Mouse (Mus musculus) forebrain, embryonic 10.5 days (tissue): ENCODE results near the gene B3galt2. TPM values are rescaled to one million over a fixed set of nuclear protein-coding genes. Genes with fewer than 3 reads are reported as not detected.

ENCODE experiments used
- DNase-seq: peaks from one replicate; pipeline ENCODE4 v3.0.0-alpha.2; 2017; ENCODE audit warnings: low spot score; ENCODE audit errors: extremely low spot score
- H3K27ac ChIP-seq: fragments of 300-500 bp; sonication (generic); 2 replicates; pipeline ENCODE4 v1.5.1; 2016; ENCODE audit warnings: mild to moderate bottlenecking
- H3K27me3 ChIP-seq: fragments of 300-500 bp; sonication (generic); 2 replicates; pipeline ENCODE4 v1.6.1; 2016; ENCODE audit warnings: mild to moderate bottlenecking; ENCODE audit not compliant: poor library complexity, severe bottlenecking
- H3K36me3 ChIP-seq: fragments of 300-500 bp; sonication (generic); replicated peaks from 2 replicates; pipeline ENCODE4 v1.6.1; 2016; ENCODE audit warnings: mild to moderate bottlenecking, moderate library complexity
- H3K4me1 ChIP-seq: fragments of 300-500 bp; sonication (generic); 2 replicates; pipeline ENCODE4 v1.6.1; 2016
- H3K4me3 ChIP-seq: fragments of 300-500 bp; sonication (generic); 2 replicates; pipeline ENCODE4 v1.5.1; 2016; ENCODE audit warnings: mild to moderate bottlenecking, moderate library complexity
- H3K9me3 ChIP-seq: fragments of 300-500 bp; sonication (generic); 2 replicates; pipeline ENCODE4 v1.6.1; 2016; ENCODE audit warnings: mild to moderate bottlenecking, moderate library complexity
- WGBS: fragments of 180-500 bp; shearing (Covaris S2); methylation state at CpG from one replicate; pipeline ENCODE4 v1.1.7; 2016; 5-methylcytosine and 5-hydroxymethylcytosine counted together
- polyA plus RNA-seq: library from polyadenylated mRNA; unstranded; fragments of >200 nt; fragmentation: Nextera tagmentation; extraction: Ambion mirVana; gene quantifications from 2 replicates; pipeline ENCODE4 v1.2.1, GENCODE M21; 2016

The B3galt2 gene
- 0.28 and 0.38 TPM in 2 replicates for polyA plus RNA-seq

DNA sequence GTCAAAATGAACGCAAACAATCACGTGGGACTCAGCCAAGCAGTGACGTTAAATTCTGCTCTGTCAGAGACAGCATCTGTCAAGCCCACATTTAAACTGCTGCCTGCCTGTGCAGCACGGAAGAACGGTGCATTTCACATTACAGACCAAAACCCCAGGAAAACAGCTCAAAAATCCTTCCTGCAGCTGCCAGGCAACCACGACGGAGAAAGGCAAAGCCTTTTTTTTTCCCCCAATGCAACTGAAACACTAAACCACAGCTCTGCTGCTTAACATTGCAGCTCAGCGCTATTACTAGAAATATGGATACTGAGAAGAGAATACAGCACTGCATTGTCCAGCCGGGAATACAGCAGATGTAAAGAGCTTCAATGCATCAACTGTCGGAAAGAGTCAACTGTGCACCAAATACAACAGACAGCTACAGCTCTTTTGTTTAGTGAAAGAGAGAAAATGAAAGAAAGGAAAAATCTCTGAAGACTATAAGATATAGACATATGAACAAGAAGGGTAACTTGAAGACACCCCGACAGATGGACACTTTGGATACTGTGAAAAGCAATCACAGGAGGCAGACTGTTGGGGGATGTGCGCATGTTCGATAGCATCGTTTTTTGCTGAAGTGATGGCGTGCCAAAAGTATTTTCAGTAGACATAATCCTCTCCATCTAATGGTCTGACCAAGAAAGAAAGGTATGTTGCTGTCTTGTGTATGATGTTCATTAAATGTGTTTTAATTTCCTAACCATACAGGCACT, at the start of gene B3galt2:
Gene B3galt2, plus strand, starts transcription at position 15 of the 758 bp plus-strand sequence.
- Histone ChIP-seq H3K27me3 (no peaks in the 10 kb centered on the region), H3K4me3 (peak within 1 kb of the TSS; percentile 6; the same call in 1 of the 2 replicates), H3K4me1 (peaks cover 9% of the 10 kb centered on the region), H3K36me3 (no peaks in the 10 kb centered on the region), H3K27ac (peak within 1 kb of the TSS; percentile 65; the same call in 1 of the 2 replicates), H3K9me3 (no peaks in the 10 kb centered on the region)
- WGBS, result 82% methylated on average over 15 of the region's 15 CpGs
- DNase-seq, result no peak

GRCm38 (mm10) chr1:143596864-143597263, 43.6 kb upstream of the B3galt2 start:
- Histone ChIP-seq H3K27me3 (no peaks in the 10 kb centered on the region), H3K27ac (no peak overlapping the region), H3K36me3 (no peaks in the 10 kb centered on the region), H3K4me1 (no peaks in the 10 kb centered on the region), H3K4me3 (no peak overlapping the region), H3K9me3 (no peaks in the 10 kb centered on the region)
- DNase-seq, result no peak
- WGBS, result 94% methylated on average over 2 of the region's 2 CpGs

GRCm38 (mm10) chr1:143608911-143609310, 31.6 kb upstream of the B3galt2 start:
- H3K9me3 ChIP-seq, result no peaks in the 10 kb centered on the region
- no peak for DNase-seq
- H3K4me1 ChIP-seq, result no peaks in the 10 kb centered on the region
- 89% methylated on average over 2 of the region's 2 CpGs for WGBS
- no peaks in the 10 kb centered on the region for H3K27me3 ChIP-seq
- peaks cover 40% of the 10 kb centered on the region for H3K36me3 ChIP-seq
- H3K27ac ChIP-seq, result no peak overlapping the region
- H3K4me3 ChIP-seq, result no peak overlapping the region

DNA sequence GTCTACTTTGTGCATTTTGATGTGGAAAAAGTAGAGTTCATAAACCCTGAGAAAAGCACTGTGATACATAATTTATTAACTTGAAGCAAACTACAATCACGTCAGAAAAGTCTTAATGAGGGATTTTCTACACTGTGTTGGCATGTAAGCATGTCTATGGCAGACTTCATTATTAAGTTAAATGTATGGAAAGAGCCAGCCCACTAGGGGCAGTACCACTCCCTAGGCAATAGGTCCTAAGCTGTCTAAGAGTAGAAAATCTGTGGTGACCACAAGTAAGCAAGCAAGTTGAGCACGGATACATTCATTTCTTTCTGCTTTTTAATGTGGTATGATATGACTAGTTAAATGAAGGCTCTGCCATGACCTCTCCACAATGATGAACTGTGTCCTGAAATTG, 27.6 kb upstream of the B3galt2 start:
- Histone ChIP-seq H3K4me1 (no peaks in the 10 kb centered on the region), H3K9me3 (no peaks in the 10 kb centered on the region), H3K4me3 (no peak overlapping the region), H3K27ac (no peak overlapping the region), H3K27me3 (no peaks in the 10 kb centered on the region), H3K36me3 (peaks cover 70% of the 10 kb centered on the region)
- WGBS, result 96% methylated on average over 2 of the region's 2 CpGs
- no peak for DNase-seq

GRCm38 (mm10) chr1:143619760-143620159, 20.7 kb upstream of the B3galt2 start:
- no peaks in the 10 kb centered on the region for H3K27me3 ChIP-seq
- no peaks in the 10 kb centered on the region for H3K9me3 ChIP-seq
- no peak overlapping the region for H3K4me3 ChIP-seq
- H3K4me1 ChIP-seq, result no peaks in the 10 kb centered on the region
- DNase-seq, result no peak
- no peak overlapping the region for H3K27ac ChIP-seq
- WGBS, result 49% methylated on average over 2 of the region's 2 CpGs
- H3K36me3 ChIP-seq, result peaks cover 57% of the 10 kb centered on the region

DNA sequence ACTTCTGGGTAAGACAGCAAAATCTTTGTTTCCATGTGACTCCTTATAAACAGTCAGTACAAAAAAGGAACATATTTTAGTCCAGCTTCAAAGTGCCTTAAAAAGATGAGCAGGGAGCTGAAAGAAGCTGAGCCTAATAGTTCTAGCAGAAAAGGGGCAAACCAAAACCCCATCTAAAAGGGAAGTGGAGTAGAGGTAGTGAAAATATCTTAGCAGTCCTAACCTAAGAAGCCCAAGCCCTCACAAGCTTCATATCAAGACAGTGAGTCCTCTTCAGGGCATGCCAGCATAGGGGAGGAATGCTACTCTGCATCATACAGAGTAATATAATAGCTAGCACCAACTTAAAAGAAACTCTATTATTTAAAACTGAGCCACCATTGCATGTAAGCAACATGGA, 18.5 kb upstream of the B3galt2 start:
- no peaks in the 10 kb centered on the region for H3K9me3 ChIP-seq
- H3K36me3 ChIP-seq, result peaks cover 60% of the 10 kb centered on the region
- no peaks in the 10 kb centered on the region for H3K4me1 ChIP-seq
- no peak overlapping the region for H3K27ac ChIP-seq
- H3K4me3 ChIP-seq, result no peak overlapping the region
- no peaks in the 10 kb centered on the region for H3K27me3 ChIP-seq
- no peak for DNase-seq

DNA sequence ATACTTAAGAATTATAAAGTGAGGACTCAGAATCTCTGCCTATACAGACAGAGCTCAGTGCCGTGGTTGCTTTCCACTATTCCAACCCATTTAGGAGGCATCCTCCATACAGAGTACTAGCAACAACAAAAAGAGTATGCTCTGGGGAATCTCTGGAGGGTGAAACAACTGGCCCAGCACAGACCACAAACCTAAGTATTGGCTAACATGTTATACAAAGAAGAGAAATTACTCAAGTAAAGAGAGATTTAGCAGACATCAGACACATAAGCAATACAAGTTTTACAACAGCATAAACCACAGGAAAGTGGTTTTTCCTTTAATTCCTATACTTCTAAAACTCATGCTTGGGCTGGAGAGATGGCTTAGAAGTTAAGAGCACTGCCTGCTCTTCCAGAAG, 17.8 kb upstream of the B3galt2 start:
- DNase-seq, result no peak
- peaks cover 58% of the 10 kb centered on the region for H3K36me3 ChIP-seq
- H3K4me3 ChIP-seq, result no peak overlapping the region
- 95% methylated on average over 1 of the region's 1 CpGs for WGBS
- no peaks in the 10 kb centered on the region for H3K27me3 ChIP-seq
- H3K9me3 ChIP-seq, result no peaks in the 10 kb centered on the region
- no peaks in the 10 kb centered on the region for H3K4me1 ChIP-seq
- H3K27ac ChIP-seq, result no peak overlapping the region

DNA sequence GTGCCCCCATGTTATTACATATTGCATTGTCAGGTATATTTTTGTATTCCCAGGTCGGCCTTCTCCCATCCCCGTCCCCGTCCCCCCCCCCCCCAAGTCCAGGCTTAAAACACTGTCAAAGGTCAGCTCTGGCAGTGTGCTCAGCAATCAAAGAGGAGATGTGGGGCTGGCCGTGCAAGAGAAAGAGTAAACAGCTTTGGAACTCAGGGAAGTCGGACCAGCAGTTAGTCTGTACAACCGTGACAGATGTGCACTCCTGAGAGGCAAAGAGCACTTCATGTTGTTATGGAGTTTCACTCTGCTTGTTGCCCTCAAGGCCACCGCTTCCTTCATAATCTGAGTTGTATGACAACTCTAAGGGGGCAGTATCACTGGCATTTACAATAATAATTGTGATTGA, 9.1 kb upstream of the B3galt2 start:
- 83% methylated on average over 7 of the region's 7 CpGs for WGBS
- H3K4me1 ChIP-seq, result no peaks in the 10 kb centered on the region
- peaks cover 10% of the 10 kb centered on the region for H3K36me3 ChIP-seq
- no peaks in the 10 kb centered on the region for H3K9me3 ChIP-seq
- no peak overlapping the region for H3K4me3 ChIP-seq
- no peaks in the 10 kb centered on the region for H3K27me3 ChIP-seq
- no peak overlapping the region for H3K27ac ChIP-seq
- DNase-seq, result no peak

GRCm38 (mm10) chr1:143632361-143632760, 8.1 kb upstream of the B3galt2 start:
- 87% methylated on average over 1 of the region's 1 CpGs for WGBS
- H3K4me1 ChIP-seq, result no peaks in the 10 kb centered on the region

GRCm38 (mm10) chr1:143632854-143633587, 7.4 kb upstream of the B3galt2 start:
- Histone ChIP-seq H3K36me3 (no peaks in the 10 kb centered on the region), H3K9me3 (no peaks in the 10 kb centered on the region), H3K27ac (no peak overlapping the region), H3K27me3 (no peaks in the 10 kb centered on the region), H3K4me1 (no peaks in the 10 kb centered on the region), H3K4me3 (no peak overlapping the region)
- DNase-seq, result no peak
- WGBS, result 88% methylated on average over 2 of the region's 2 CpGs

More at GRCm38 (mm10) chr1:143632361-143632760, 8.1 kb upstream of the B3galt2 start:
- Histone ChIP-seq H3K9me3 (no peaks in the 10 kb centered on the region), H3K27ac (no peak overlapping the region), H3K4me3 (no peak overlapping the region), H3K36me3 (peaks cover under 1% of the 10 kb centered on the region), H3K27me3 (no peaks in the 10 kb centered on the region)
- no peak for DNase-seq

GRCm38 (mm10) chr1:143644221-143644620, 3.8 kb downstream of the B3galt2 start:
- no peak overlapping the region for H3K27ac ChIP-seq
- peaks cover 9% of the 10 kb centered on the region for H3K4me1 ChIP-seq
- peaks cover 4% of the 10 kb centered on the region; the same call in 1 of the 2 replicates for H3K36me3 ChIP-seq
- H3K27me3 ChIP-seq, result no peaks in the 10 kb centered on the region
- 99% methylated on average over 2 of the region's 2 CpGs for WGBS
- no peaks in the 10 kb centered on the region for H3K9me3 ChIP-seq
- no peak overlapping the region for H3K4me3 ChIP-seq
- DNase-seq, result no peak

- Histone ChIP-seq H3K27me3 (no peaks in the 10 kb centered on the region), H3K9me3 (no peaks in the 10 kb centered on the region), H3K4me3 (no peak overlapping the region), H3K27ac (no peak overlapping the region), H3K36me3 (peaks cover 10% of the 10 kb centered on the region), H3K4me1 (peaks cover 9% of the 10 kb centered on the region)
- no peak for DNase-seq
- WGBS, result 85% methylated on average over 4 of the region's 4 CpGs
These were observed 4.9 kb downstream of the B3galt2 start for GRCm38 (mm10) chr1:143645386-143645785.

GRCm38 (mm10) chr1:143646219-143646618, 5.8 kb downstream of the B3galt2 start:
- peaks cover 13% of the 10 kb centered on the region for H3K36me3 ChIP-seq
- DNase-seq, result no peak
- H3K4me3 ChIP-seq, result no peak overlapping the region
- H3K4me1 ChIP-seq, result peaks cover under 1% of the 10 kb centered on the region; the same call in 1 of the 2 replicates
- WGBS, result 87% methylated on average over 4 of the region's 4 CpGs
- no peak overlapping the region for H3K27ac ChIP-seq
- no peaks in the 10 kb centered on the region for H3K27me3 ChIP-seq
- H3K9me3 ChIP-seq, result no peaks in the 10 kb centered on the region
